Mouse (Mus musculus) forebrain, embryonic 15.5 days (tissue): ENCODE results near the gene Gm5415. TPM values are rescaled to one million over a fixed set of nuclear protein-coding genes. Genes with fewer than 3 reads are reported as not detected.
"Not testable (repeated sequence)": the region's sequence is repeated elsewhere in the genome, so short reads cannot be mapped to it uniquely, and the experiment has no call there.

Experiments
- ATAC-seq: fragments of 200-750 bp; cut with Nextera tagmentation; replicated peaks from 2 replicates; pipeline ENCODE4 v1.8.0; 2017; ENCODE audit warnings: mild to moderate bottlenecking, moderate TSS enrichment, moderate library complexity
- H3K27ac ChIP-seq: fragments of 300-500 bp; sonication (generic); replicated peaks from 2 replicates; pipeline ENCODE4 v1.5.1; 2015; ENCODE audit warnings: mild to moderate bottlenecking, inconsistent platforms
- H3K27me3 ChIP-seq: fragments of 300-500 bp; sonication (generic); 2 replicates; pipeline ENCODE4 v1.6.1; 2015; ENCODE audit warnings: inconsistent platforms
- H3K36me3 ChIP-seq: fragments of 300-500 bp; sonication (generic); 2 replicates; pipeline ENCODE4 v1.6.1; 2015; ENCODE audit warnings: mild to moderate bottlenecking, inconsistent platforms
- H3K4me1 ChIP-seq: fragments of 300-500 bp; sonication (generic); 2 replicates; pipeline ENCODE4 v1.6.1; 2015; ENCODE audit warnings: inconsistent platforms
- H3K4me2 ChIP-seq: fragments of 300-500 bp; sonication (generic); replicated peaks from 2 replicates; pipeline ENCODE4 v1.6.1; 2015; ENCODE audit warnings: mild to moderate bottlenecking, inconsistent platforms
- H3K4me3 ChIP-seq: fragments of 300-500 bp; sonication (generic); 2 replicates; pipeline ENCODE4 v1.5.1; 2015; ENCODE audit warnings: mild to moderate bottlenecking, inconsistent platforms
- H3K9ac ChIP-seq: fragments of 300-500 bp; sonication (generic); replicated peaks from 2 replicates; pipeline ENCODE4 v1.6.1; 2015; ENCODE audit warnings: mild to moderate bottlenecking, inconsistent platforms
- H3K9me3 ChIP-seq: fragments of 300-500 bp; sonication (generic); 2 replicates; pipeline ENCODE4 v1.6.1; 2016; ENCODE audit warnings: inconsistent platforms
- WGBS: fragments of 180-500 bp; shearing (Covaris S2); methylation state at CpG from one replicate; pipeline ENCODE4 v1.1.7; 2015; ENCODE audit warnings: mixed read lengths; 5-methylcytosine and 5-hydroxymethylcytosine counted together
- polyA plus RNA-seq: library from polyadenylated mRNA; unstranded; fragments of >200 nt; fragmentation: Nextera tagmentation; extraction: Ambion mirVana; gene quantifications from 2 replicates; pipeline ENCODE4 v1.2.1, GENCODE M21; 2015

Gene Gm5415
- 0.68 and 1.1 TPM in 2 replicates for polyA plus RNA-seq

DNA sequence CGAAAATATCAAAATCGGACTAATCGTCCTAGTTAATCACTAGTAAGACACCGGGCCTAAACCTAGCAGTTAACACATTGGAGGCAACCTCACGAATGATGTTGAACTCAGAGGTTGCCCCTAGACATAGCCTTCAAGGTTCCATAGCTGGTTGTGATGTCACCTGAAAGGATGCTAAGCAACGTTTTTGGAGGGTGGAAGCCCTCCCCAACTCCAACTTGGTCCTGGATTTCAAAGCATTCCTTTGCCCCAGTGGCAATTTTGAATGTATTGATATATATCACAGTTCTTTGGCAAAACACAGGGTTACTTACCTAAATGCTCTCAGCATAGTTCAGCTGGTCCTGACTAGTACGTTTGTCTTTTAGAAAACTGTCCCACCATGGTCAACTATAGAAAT is at the start of gene Gm5415:
Gene Gm5415, minus strand, starts transcription at position 101 of the 400 bp plus-strand sequence.
- ATAC-seq, H3K27ac ChIP-seq, H3K4me2 ChIP-seq, H3K4me1 ChIP-seq, H3K9me3 ChIP-seq, H3K27me3 ChIP-seq, H3K36me3 ChIP-seq, H3K4me3 ChIP-seq, H3K9ac ChIP-seq: not testable (repeated sequence)
- WGBS = 80% methylated on average over 3 of the region's 7 CpGs

DNA sequence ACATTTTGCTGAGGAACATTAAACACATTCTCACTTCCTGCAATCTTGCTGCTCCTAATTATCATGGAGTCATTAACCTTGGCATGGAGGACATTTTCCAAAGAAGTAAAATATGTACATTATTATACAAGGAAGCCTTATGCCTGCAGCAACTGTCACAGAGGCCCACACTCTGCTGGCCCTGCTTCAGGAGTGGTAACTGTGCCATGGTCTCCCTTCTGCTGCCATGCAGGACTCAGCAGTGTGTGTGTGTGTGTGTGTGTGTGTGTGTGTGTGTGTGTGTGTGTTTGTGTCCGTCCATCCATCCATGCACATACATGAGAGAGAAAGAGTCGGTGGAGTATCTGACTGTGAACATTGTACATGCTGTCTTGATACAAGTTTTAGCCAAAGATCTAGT is 21.8 kb upstream of the Gm5415 start:
- no peaks in the 10 kb centered on the region for H3K4me1 ChIP-seq
- ATAC-seq = peak; percentile 69; the same call in 1 of the 2 replicates
- no peaks in the 10 kb centered on the region for H3K27me3 ChIP-seq
- no peak overlapping the region for H3K27ac ChIP-seq
- H3K36me3 ChIP-seq = no peaks in the 10 kb centered on the region
- WGBS = 72% methylated on average over 2 of the region's 2 CpGs
- no peak overlapping the region for H3K4me2 ChIP-seq
- no peak overlapping the region for H3K9ac ChIP-seq
- no peak overlapping the region for H3K4me3 ChIP-seq
- no peaks in the 10 kb centered on the region for H3K9me3 ChIP-seq

DNA sequence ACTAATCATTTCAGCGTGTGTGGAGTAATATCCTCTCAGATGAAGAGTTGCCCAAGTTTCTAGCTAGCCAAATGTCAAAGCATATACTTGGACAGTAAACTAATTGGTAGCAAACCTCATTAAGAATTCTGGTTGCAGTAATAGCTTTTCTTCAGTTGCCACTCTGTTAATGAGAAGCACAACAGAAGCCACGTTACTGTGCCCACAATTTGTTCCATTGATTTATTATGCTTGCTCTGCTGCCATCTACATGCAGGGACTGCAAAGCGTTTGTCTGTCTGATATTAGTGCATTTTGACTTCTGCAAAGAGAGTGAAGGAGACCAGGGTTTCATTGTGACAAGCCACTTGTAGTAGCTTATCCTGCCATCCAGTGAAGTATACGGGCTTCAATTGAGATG is 6.8 kb upstream of the Gm5415 start:
- ATAC-seq = peak; percentile 95
- Histone ChIP-seq H3K4me1 (peaks cover 7% of the 10 kb centered on the region), H3K4me3 (no peak overlapping the region), H3K27me3 (no peaks in the 10 kb centered on the region), H3K9ac (no peak overlapping the region), H3K27ac (no peak overlapping the region), H3K4me2 (no peak overlapping the region), H3K9me3 (no peaks in the 10 kb centered on the region), H3K36me3 (no peaks in the 10 kb centered on the region)
- 23% methylated on average over 4 of the region's 4 CpGs for WGBS

DNA sequence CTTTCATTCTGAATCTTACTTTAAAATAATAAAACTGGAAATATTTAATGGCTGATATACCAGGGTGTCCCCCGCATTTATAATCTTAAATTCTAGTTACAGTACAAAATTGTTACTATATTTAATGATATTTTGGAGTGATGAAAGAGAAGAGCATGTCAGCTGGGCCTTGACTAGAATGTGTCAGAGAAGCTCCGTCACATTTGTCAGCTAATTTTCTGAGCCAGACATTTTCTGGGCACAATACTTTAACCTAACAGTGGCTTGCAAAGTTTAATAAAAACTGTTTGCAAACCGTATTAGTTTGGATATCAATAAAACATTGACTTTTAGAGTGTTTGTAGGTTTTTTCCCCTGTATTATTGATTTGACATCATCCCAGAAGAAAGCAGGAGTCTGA is 6.4 kb upstream of the Gm5415 start:
- Histone ChIP-seq H3K27me3 (no peaks in the 10 kb centered on the region), H3K9ac (no peak overlapping the region), H3K36me3 (no peaks in the 10 kb centered on the region), H3K27ac (no peak overlapping the region), H3K4me3 (no peak overlapping the region), H3K4me1 (peaks cover 7% of the 10 kb centered on the region), H3K4me2 (no peak overlapping the region), H3K9me3 (no peaks in the 10 kb centered on the region)
- WGBS = 70% methylated on average over 3 of the region's 3 CpGs
- peak; percentile 55; the same call in 1 of the 2 replicates for ATAC-seq

DNA sequence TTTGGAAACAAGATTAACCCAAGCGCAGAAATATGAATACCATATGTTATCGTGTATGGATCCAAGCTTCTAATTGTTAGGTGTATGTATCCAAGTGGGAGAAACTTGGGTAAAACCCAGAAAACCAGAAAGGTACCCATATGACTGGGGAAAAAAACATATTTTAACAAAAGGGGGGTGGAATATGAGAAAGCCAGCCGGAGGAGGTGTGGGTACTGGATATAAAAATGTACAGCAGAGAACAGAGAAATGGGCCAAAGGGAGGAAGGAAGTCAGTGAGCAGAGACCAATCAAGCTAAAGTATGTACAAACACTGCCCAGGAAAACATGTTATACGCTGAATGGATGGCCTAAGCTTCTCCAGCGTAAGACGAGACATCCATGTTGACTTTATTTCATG is 43.7 kb downstream of the Gm5415 start:
- H3K27ac ChIP-seq = no peak overlapping the region
- H3K9me3 ChIP-seq = no peaks in the 10 kb centered on the region
- WGBS = 90% methylated on average over 6 of the region's 6 CpGs
- no peak overlapping the region for H3K4me3 ChIP-seq
- no peaks in the 10 kb centered on the region for H3K4me1 ChIP-seq
- H3K27me3 ChIP-seq = no peaks in the 10 kb centered on the region
- no peaks in the 10 kb centered on the region for H3K36me3 ChIP-seq
- no peak overlapping the region for H3K4me2 ChIP-seq
- no peak overlapping the region for H3K9ac ChIP-seq
- ATAC-seq = no peak
